Mouse (Mus musculus): ENCODE results near the gene Rbm44. TPM values are rescaled to one million over a fixed set of nuclear protein-coding genes. Genes with fewer than 3 reads are reported as not detected.

The Rbm44 gene
- polyA plus RNA-seq, 1 experiment from 2014 or later = 0.24 TPM

DNA sequence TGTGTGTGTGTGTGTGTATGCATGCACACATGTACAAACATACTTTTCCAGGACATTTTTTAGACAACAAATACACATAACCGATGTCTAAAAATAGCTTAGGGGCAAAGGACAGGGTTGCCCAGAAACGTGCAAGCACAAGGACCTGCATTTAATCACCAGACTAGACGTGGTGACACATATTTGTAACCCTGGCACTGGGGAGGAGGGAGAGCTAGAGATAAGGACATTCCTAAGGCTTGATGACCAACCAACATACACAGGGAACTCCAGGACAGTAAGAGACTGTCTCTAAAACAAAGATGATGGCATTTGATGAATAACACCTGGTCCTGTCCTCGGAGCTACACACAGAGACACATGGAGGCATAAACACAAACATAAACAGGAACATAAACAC is 35.6 kb upstream of the Rbm44 start:
- Histone ChIP-seq H3K4me1 (ENCODE audit: control insufficient read depth, insufficient read depth, low read length) (no peaks in the 10 kb centered on the region), H3K4me3 (ENCODE audit: low read depth, low read length) (no peak overlapping the region), H3K9me3 (replicated peaks; ENCODE audit: control insufficient read depth, low read length, poor library complexity, severe bottlenecking) (no peaks in the 10 kb centered on the region), H3K36me3 (ENCODE audit: control insufficient read depth, insufficient read depth, low read length) (peaks cover 12% of the 10 kb centered on the region; the same call in 1 of the 2 replicates), H3K4me2 (ENCODE audit: low read length) (no peak overlapping the region), H3K27ac (ENCODE audit: low read length) (no peak overlapping the region), H3K9ac (ENCODE audit: low read depth, low read length) (no peak overlapping the region), H3K27me3 (ENCODE audit: control insufficient read depth, insufficient read depth, low read depth, low read length) (no peaks in the 10 kb centered on the region)
- 84% methylated on average over 4 of the region's 4 CpGs for WGBS
- ATAC-seq = no peak

DNA sequence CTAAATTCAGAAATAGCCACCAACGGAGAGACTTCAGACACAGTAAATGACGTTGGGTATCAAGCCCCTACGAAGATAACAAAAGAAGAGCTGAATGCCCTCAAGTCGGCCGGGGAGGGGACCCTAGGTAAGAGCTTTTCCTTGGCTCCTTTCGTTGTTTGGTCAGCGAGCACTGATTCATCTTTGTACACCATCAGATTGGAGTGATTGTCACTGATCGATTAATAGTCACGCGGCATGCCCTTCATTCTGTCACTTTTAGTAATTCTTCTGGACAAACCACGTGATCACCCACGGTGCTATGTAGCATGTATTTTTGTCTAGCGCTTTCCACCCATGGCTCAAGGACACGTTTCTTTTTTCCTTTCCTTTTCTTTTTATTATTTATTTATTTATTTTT is 32.7 kb upstream of the Rbm44 start:
- WGBS = 92% methylated on average over 14 of the region's 14 CpGs
- Histone ChIP-seq H3K9me3 (replicated peaks; ENCODE audit: control insufficient read depth, low read length, poor library complexity, severe bottlenecking) (no peaks in the 10 kb centered on the region), H3K36me3 (ENCODE audit: control insufficient read depth, insufficient read depth, low read length) (peaks cover 8% of the 10 kb centered on the region; the same call in 1 of the 2 replicates), H3K9ac (ENCODE audit: low read depth, low read length) (no peak overlapping the region), H3K4me1 (ENCODE audit: control insufficient read depth, insufficient read depth, low read length) (no peaks in the 10 kb centered on the region), H3K4me2 (ENCODE audit: low read length) (no peak overlapping the region), H3K27me3 (ENCODE audit: control insufficient read depth, insufficient read depth, low read depth, low read length) (no peaks in the 10 kb centered on the region), H3K4me3 (ENCODE audit: low read depth, low read length) (no peak overlapping the region), H3K27ac (ENCODE audit: low read length) (no peak overlapping the region)
- no peak for ATAC-seq

DNA sequence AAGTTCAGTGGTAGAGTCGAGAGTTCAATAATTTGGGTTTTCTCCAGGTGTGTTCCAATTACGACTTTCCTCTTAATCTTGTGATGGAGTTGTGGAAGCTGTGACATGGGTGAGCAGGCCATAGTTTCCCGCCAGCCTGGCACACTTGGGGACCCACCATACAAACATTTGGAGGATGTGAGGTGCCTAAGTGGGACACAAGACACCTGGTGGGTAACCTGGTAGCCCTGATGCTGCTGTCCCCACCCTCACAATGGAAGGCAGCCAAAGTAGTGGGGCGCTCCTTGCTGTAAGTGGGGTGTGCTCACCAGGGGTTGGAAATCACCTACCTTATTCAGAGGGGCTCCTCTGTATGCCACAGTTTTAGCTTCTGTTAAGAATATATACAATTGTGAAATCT is 32.3 kb upstream of the Rbm44 start:
- H3K36me3 ChIP-seq (ENCODE audit: control insufficient read depth, insufficient read depth, low read length) = peaks cover 8% of the 10 kb centered on the region; the same call in 1 of the 2 replicates
- no peak overlapping the region for H3K9ac ChIP-seq (ENCODE audit: low read depth, low read length)
- WGBS = 95% methylated on average over 4 of the region's 4 CpGs
- no peak overlapping the region for H3K4me3 ChIP-seq (ENCODE audit: low read depth, low read length)
- no peaks in the 10 kb centered on the region for H3K4me1 ChIP-seq (ENCODE audit: control insufficient read depth, insufficient read depth, low read length)
- no peak overlapping the region for H3K4me2 ChIP-seq (ENCODE audit: low read length)
- ATAC-seq = no peak
- no peak overlapping the region for H3K27ac ChIP-seq (ENCODE audit: low read length)
- H3K9me3 ChIP-seq (replicated peaks; ENCODE audit: control insufficient read depth, low read length, poor library complexity, severe bottlenecking) = no peaks in the 10 kb centered on the region
- H3K27me3 ChIP-seq (ENCODE audit: control insufficient read depth, insufficient read depth, low read depth, low read length) = no peaks in the 10 kb centered on the region

DNA sequence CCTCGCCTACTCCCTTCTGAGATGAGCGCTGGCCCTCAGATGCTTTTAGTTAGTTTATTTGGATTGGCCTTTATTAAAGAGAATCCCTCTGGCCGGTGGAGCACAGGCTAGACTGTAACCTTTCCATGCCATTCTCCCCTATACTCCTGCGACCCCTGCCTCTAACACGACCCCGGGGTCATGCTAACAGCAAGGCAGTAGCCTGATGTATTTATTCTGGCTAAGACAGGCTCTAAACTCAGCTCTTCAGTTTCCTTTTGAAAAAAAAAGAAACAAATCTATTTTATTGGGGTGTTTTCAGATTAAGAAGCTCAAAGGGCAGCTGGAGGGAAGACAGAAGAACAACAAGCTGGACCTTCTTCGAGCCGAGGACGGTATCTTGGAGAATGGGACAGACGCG is 22.8 kb upstream of the Rbm44 start:
- Histone ChIP-seq H3K36me3 (ENCODE audit: control insufficient read depth, insufficient read depth, low read length) (peaks cover 18% of the 10 kb centered on the region), H3K9me3 (replicated peaks; ENCODE audit: control insufficient read depth, low read length, poor library complexity, severe bottlenecking) (no peaks in the 10 kb centered on the region), H3K4me2 (ENCODE audit: low read length) (no peak overlapping the region), H3K27ac (ENCODE audit: low read length) (no peak overlapping the region), H3K27me3 (ENCODE audit: control insufficient read depth, insufficient read depth, low read depth, low read length) (no peaks in the 10 kb centered on the region), H3K4me3 (ENCODE audit: low read depth, low read length) (no peak overlapping the region), H3K4me1 (ENCODE audit: control insufficient read depth, insufficient read depth, low read length) (no peaks in the 10 kb centered on the region), H3K9ac (ENCODE audit: low read depth, low read length) (no peak overlapping the region)
- ATAC-seq = no peak
- WGBS = 86% methylated on average over 11 of the region's 11 CpGs

DNA sequence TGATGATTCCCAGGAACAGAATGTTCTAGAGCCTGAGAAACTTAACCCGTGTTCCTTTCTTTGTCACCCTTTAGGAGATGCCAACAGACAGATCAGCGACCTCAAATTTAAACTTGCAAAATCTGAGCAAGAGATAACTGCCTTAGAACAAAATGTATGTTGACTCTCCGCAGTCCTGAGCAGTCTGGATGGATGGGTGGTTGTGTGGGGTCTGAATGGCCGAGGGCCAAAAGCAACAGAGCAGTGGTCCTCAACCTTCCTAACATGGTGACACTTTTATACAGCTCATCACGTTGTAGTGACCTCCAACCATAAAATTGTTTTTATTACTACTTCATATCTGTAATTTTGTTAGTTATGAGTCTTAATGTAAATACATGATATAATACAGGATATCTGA is 21.9 kb upstream of the Rbm44 start:
- peaks cover 20% of the 10 kb centered on the region for H3K36me3 ChIP-seq (ENCODE audit: control insufficient read depth, insufficient read depth, low read length)
- H3K4me3 ChIP-seq (ENCODE audit: low read depth, low read length) = no peak overlapping the region
- H3K27me3 ChIP-seq (ENCODE audit: control insufficient read depth, insufficient read depth, low read depth, low read length) = no peaks in the 10 kb centered on the region
- no peak overlapping the region for H3K27ac ChIP-seq (ENCODE audit: low read length)
- no peaks in the 10 kb centered on the region for H3K9me3 ChIP-seq (replicated peaks; ENCODE audit: control insufficient read depth, low read length, poor library complexity, severe bottlenecking)
- H3K9ac ChIP-seq (ENCODE audit: low read depth, low read length) = no peak overlapping the region
- no peak overlapping the region for H3K4me2 ChIP-seq (ENCODE audit: low read length)
- 90% methylated on average over 5 of the region's 5 CpGs for WGBS
- no peak for ATAC-seq
- H3K4me1 ChIP-seq (ENCODE audit: control insufficient read depth, insufficient read depth, low read length) = no peaks in the 10 kb centered on the region

DNA sequence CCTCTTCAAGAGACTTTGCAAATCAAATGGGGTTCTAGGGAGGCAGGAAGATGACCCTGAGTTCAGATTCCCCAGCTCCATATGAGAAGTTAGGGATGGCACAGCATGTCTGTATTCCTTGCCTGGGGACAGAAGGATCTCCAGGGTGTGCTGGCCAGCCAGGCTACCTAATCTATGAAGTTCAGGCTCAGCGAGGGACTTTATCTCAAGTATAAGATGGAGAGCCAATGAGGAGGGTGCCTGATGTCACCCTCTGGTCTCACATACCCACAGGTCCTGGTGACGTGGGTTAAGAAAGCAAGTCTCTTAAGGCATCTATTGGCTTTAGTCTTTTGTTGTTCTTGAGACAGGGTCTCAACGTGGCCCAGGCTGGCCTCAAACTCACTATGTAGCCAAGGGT is 21.4 kb upstream of the Rbm44 start:
- H3K36me3 ChIP-seq (ENCODE audit: control insufficient read depth, insufficient read depth, low read length) = peaks cover 24% of the 10 kb centered on the region

DNA sequence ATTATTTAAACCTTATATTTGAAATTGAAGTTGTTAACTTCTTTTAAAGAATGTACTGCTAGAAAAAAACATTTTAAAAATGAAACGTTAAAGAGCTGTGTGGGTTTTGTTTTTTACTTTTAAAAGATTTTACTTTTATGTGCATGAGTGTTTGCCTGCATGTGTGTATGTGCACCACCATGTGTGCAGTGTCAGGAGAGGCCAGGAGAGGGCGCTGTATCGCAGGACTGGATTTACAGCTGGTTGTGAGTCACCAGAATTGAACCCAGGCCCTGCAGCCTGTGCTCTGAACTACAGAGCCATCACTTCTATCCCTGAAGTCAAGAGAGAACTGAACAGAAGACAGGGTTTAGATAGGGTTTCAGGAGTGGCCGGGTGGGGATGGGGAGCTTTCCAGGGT is 16.0 kb upstream of the Rbm44 start:
- Histone ChIP-seq H3K9ac (ENCODE audit: low read depth, low read length) (no peak overlapping the region), H3K27ac (ENCODE audit: low read length) (no peak overlapping the region), H3K27me3 (ENCODE audit: control insufficient read depth, insufficient read depth, low read depth, low read length) (no peaks in the 10 kb centered on the region), H3K9me3 (replicated peaks; ENCODE audit: control insufficient read depth, low read length, poor library complexity, severe bottlenecking) (no peaks in the 10 kb centered on the region), H3K4me2 (ENCODE audit: low read length) (no peak overlapping the region), H3K36me3 (ENCODE audit: control insufficient read depth, insufficient read depth, low read length) (peaks cover 28% of the 10 kb centered on the region), H3K4me1 (ENCODE audit: control insufficient read depth, insufficient read depth, low read length) (no peaks in the 10 kb centered on the region), H3K4me3 (ENCODE audit: low read depth, low read length) (no peak overlapping the region)
- no peak for ATAC-seq
- WGBS = 91% methylated on average over 4 of the region's 4 CpGs

More for the DNA sequence above, 21.4 kb upstream of the Rbm44 start:
- ATAC-seq = no peak
- H3K27me3 ChIP-seq (ENCODE audit: control insufficient read depth, insufficient read depth, low read depth, low read length) = no peaks in the 10 kb centered on the region
- H3K27ac ChIP-seq (ENCODE audit: low read length) = no peak overlapping the region
- 98% methylated on average over 3 of the region's 3 CpGs for WGBS
- no peaks in the 10 kb centered on the region for H3K9me3 ChIP-seq (replicated peaks; ENCODE audit: control insufficient read depth, low read length, poor library complexity, severe bottlenecking)
- H3K4me1 ChIP-seq (ENCODE audit: control insufficient read depth, insufficient read depth, low read length) = no peaks in the 10 kb centered on the region
- no peak overlapping the region for H3K4me2 ChIP-seq (ENCODE audit: low read length)
- H3K4me3 ChIP-seq (ENCODE audit: low read depth, low read length) = no peak overlapping the region
- no peak overlapping the region for H3K9ac ChIP-seq (ENCODE audit: low read depth, low read length)

DNA sequence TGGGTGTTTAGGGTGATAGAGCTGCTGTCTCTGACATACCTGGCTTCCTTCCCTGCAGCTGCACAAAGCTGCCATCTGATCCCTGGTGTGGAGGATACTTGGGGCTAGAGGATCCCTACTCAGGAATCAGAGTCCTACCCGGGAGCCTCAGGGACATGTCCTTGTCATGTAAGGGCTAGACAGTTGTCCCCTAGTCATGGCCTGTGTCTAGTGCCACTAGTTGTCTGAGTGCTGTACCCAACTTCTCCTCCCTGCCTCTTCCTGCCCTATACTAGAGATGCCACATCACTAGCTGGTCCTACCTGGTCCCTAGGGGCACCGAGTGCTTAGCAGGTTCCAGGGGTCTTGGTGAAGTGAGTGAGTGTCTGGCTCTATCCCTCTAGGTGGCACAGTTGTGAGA is 7.9 kb upstream of the Rbm44 start:
- WGBS = 87% methylated on average over 2 of the region's 2 CpGs
- no peak for ATAC-seq

DNA sequence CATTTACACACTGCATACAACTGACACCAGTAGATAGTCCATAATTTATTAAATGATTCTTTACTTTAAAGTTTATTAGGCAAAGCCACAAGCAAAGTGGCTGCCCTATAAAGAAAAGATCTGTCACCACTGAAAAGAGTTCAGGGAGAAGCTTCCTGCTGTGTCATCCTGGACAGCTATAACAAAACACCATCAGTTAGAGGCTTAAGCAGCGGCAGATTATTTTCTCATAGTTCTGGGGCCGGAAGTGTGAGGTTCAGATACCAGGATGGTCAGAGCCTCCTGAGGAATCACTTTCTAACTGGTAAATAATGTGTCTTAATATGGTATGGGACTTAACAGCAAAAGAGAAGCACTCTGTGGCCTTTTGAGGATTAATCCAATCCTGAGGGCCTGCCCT is 6.6 kb downstream of the Rbm44 start:
- 42% methylated on average over 2 of the region's 2 CpGs for WGBS
- Histone ChIP-seq H3K27ac (ENCODE audit: low read length) (no peak overlapping the region), H3K9ac (ENCODE audit: low read depth, low read length) (no peak overlapping the region), H3K9me3 (replicated peaks; ENCODE audit: control insufficient read depth, low read length, poor library complexity, severe bottlenecking) (no peaks in the 10 kb centered on the region), H3K4me2 (ENCODE audit: low read length) (no peak overlapping the region), H3K36me3 (ENCODE audit: control insufficient read depth, insufficient read depth, low read length) (no peaks in the 10 kb centered on the region), H3K4me1 (ENCODE audit: control insufficient read depth, insufficient read depth, low read length) (no peaks in the 10 kb centered on the region), H3K4me3 (ENCODE audit: low read depth, low read length) (no peak overlapping the region), H3K27me3 (ENCODE audit: control insufficient read depth, insufficient read depth, low read depth, low read length) (no peaks in the 10 kb centered on the region)
- ATAC-seq = no peak

More for the DNA sequence above, 7.9 kb upstream of the Rbm44 start:
- H3K27ac ChIP-seq (ENCODE audit: low read length) = no peak overlapping the region
- H3K9me3 ChIP-seq (replicated peaks; ENCODE audit: control insufficient read depth, low read length, poor library complexity, severe bottlenecking) = no peaks in the 10 kb centered on the region
- H3K27me3 ChIP-seq (ENCODE audit: control insufficient read depth, insufficient read depth, low read depth, low read length) = no peaks in the 10 kb centered on the region
- H3K4me3 ChIP-seq (ENCODE audit: low read depth, low read length) = no peak overlapping the region
- H3K4me2 ChIP-seq (ENCODE audit: low read length) = no peak overlapping the region
- no peaks in the 10 kb centered on the region for H3K4me1 ChIP-seq (ENCODE audit: control insufficient read depth, insufficient read depth, low read length)
- no peaks in the 10 kb centered on the region for H3K36me3 ChIP-seq (ENCODE audit: control insufficient read depth, insufficient read depth, low read length)
- H3K9ac ChIP-seq (ENCODE audit: low read depth, low read length) = no peak overlapping the region

DNA sequence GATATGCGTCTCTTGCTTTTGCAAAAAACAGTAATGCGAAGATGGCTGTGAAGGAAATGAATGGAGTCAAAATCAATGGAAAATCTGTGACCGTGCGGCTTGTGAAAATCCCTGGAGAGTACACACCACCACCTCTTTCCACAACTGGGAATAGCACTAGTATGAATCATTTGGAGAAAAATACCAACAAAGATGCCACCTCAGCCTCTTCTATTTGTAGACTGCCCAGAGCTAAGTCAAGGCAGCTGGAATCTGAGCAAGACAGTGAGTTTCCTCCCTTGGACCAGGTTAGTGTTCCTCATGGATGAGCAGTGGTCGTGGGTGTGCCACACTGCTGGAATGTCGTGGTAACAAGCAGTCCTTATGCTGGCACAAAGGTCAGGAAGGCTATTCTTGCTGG is 21.9 kb downstream of the Rbm44 start:
- no peak overlapping the region for H3K4me3 ChIP-seq (ENCODE audit: low read depth, low read length)

More for the DNA sequence above, 21.9 kb downstream of the Rbm44 start:
- Histone ChIP-seq H3K4me2 (ENCODE audit: low read length) (no peak overlapping the region), H3K9me3 (replicated peaks; ENCODE audit: control insufficient read depth, low read length, poor library complexity, severe bottlenecking) (no peaks in the 10 kb centered on the region), H3K4me1 (ENCODE audit: control insufficient read depth, insufficient read depth, low read length) (no peaks in the 10 kb centered on the region), H3K27ac (ENCODE audit: low read length) (no peak overlapping the region), H3K9ac (ENCODE audit: low read depth, low read length) (no peak overlapping the region), H3K36me3 (ENCODE audit: control insufficient read depth, insufficient read depth, low read length) (no peaks in the 10 kb centered on the region), H3K27me3 (ENCODE audit: control insufficient read depth, insufficient read depth, low read depth, low read length) (no peaks in the 10 kb centered on the region)
- ATAC-seq = no peak
- WGBS = 75% methylated on average over 6 of the region's 6 CpGs

All from midbrain, embryonic 16.5 days (tissue).